Comparison of ENCODE assay signal across 8 mouse cellular contexts in genomic region chr7:30413596-30413995, GRCm38 (mm10). TPM values are rescaled to one million over a fixed set of nuclear protein-coding genes. Genes with fewer than 3 reads are reported as not detected.
DNase-seq lines count a peak whose midpoint lies in the region; ATAC-seq and TF ChIP-seq lines count a peak whose summit lies in the region.

Gene Tyrobp (plus strand): TSS chr7:30413760.

- TF ChIP-seq CTCF in thymus, adult 2 months (IDR thresholded peaks at IDR 0.05; ENCODE audit: borderline replicate concordance, control insufficient read depth, extremely low read depth, insufficient read depth, low read length, poor library complexity) = no peak
- no peak for TF ChIP-seq CTCF in lung, postnatal 0 days (IDR thresholded peaks at IDR 0.05)

- H3K36me3 ChIP-seq in thymus, adult 2 months (ENCODE audit: control insufficient read depth, insufficient read depth, low read length) = no peaks in the 10 kb centered on the region
- H3K36me3 ChIP-seq in forebrain, embryonic 13.5 days (ENCODE audit: poor library complexity, severe bottlenecking) = no peaks in the 10 kb centered on the region
- H3K36me3 ChIP-seq in intestine, embryonic 16.5 days (ENCODE audit: control insufficient read depth, insufficient read depth, low read length) = no peaks in the 10 kb centered on the region
- H3K36me3 ChIP-seq in lung, postnatal 0 days (ENCODE audit: insufficient read depth, low read length) = no peaks in the 10 kb centered on the region
- no peaks in the 10 kb centered on the region for H3K36me3 ChIP-seq in stomach, embryonic 15.5 days

- H3K9ac ChIP-seq in forebrain, embryonic 13.5 days = no peak within 1 kb of the TSS
- 0 out of 2 replicates have a peak within 1 kb of the TSS, but pooled peaks have one; percentile 21 for H3K9ac ChIP-seq in intestine, embryonic 16.5 days (ENCODE audit: low read depth, low read length)
- H3K9ac ChIP-seq in lung, postnatal 0 days (replicated peaks; ENCODE audit: low read depth) = no peak within 1 kb of the TSS
- no peak within 1 kb of the TSS for H3K9ac ChIP-seq in stomach, embryonic 15.5 days

- H3K27me3 ChIP-seq in thymus, adult 2 months (ENCODE audit: control insufficient read depth, insufficient read depth, low read length) = no peaks in the 10 kb centered on the region
- 0 out of 2 replicates have a peak, but pooled peaks cover 3% of the 10 kb centered on the region for H3K27me3 ChIP-seq in forebrain, embryonic 13.5 days
- H3K27me3 ChIP-seq in intestine, embryonic 16.5 days (replicated peaks; ENCODE audit: control insufficient read depth, insufficient read depth, low read length) = no peaks in the 10 kb centered on the region
- no peaks in the 10 kb centered on the region for H3K27me3 ChIP-seq in lung, postnatal 0 days (replicated peaks; ENCODE audit: insufficient read depth, low read length)
- H3K27me3 ChIP-seq in stomach, embryonic 15.5 days (replicated peaks) = no peaks in the 10 kb centered on the region

- H3K4me1 ChIP-seq in thymus, adult 2 months (replicated peaks; ENCODE audit: control insufficient read depth, insufficient read depth, low read length) = peaks cover 54% of the 10 kb centered on the region
- no peaks in the 10 kb centered on the region for H3K4me1 ChIP-seq in forebrain, embryonic 13.5 days
- no peaks in the 10 kb centered on the region for H3K4me1 ChIP-seq in intestine, embryonic 16.5 days (ENCODE audit: control insufficient read depth, insufficient read depth, low read length)
- H3K4me1 ChIP-seq in lung, postnatal 0 days (ENCODE audit: insufficient read depth, low read depth, low read length) = no peaks in the 10 kb centered on the region
- no peaks in the 10 kb centered on the region for H3K4me1 ChIP-seq in stomach, embryonic 15.5 days

- no peak for DNase-seq in thymus, adult 2 months
- DNase-seq in thymus, postnatal 14 days = no peak
- peak; percentile 29 for DNase-seq in lung, postnatal 0 days (ENCODE audit: low spot score)
- DNase-seq in ovary, postnatal 14 days (ENCODE audit: low spot score) = no peak
- DNase-seq in retina, embryonic 14.5 days (ENCODE audit: low spot score) = no peak

- no peak for TF ChIP-seq POLR2A in thymus, adult 2 months (IDR thresholded peaks at IDR 0.05; ENCODE audit: control insufficient read depth, extremely low read depth, insufficient read depth, low read length, poor library complexity)

- WGBS in thymus, adult 2 months = 60% methylated on average over 5 of the region's 5 CpGs
- WGBS in forebrain, embryonic 13.5 days = 80% methylated on average over 5 of the region's 5 CpGs
- WGBS in intestine, embryonic 16.5 days = 63% methylated on average over 5 of the region's 5 CpGs
- 49% methylated on average over 5 of the region's 5 CpGs for WGBS in lung, postnatal 0 days
- 60% methylated on average over 5 of the region's 5 CpGs for WGBS in stomach, embryonic 15.5 days

- no peak for ATAC-seq in forebrain, embryonic 13.5 days
- ATAC-seq in intestine, embryonic 16.5 days = no peak
- ATAC-seq in lung, postnatal 0 days = peak; percentile 49; the same call in 1 of the 2 replicates
- ATAC-seq in stomach, embryonic 15.5 days (ENCODE audit: insufficient read depth, low FRiP score, low read depth) = no peak

- H3K27ac ChIP-seq in thymus, adult 2 months (ENCODE audit: control insufficient read depth, insufficient read depth, low read length) = no peak within 1 kb of the TSS
- H3K27ac ChIP-seq in forebrain, embryonic 13.5 days = no peak within 1 kb of the TSS
- no peak within 1 kb of the TSS for H3K27ac ChIP-seq in intestine, embryonic 16.5 days (ENCODE audit: low read length)
- H3K27ac ChIP-seq in lung, postnatal 0 days (ENCODE audit: low read length) = peak within 1 kb of the TSS; percentile 22; the same call in 1 of the 2 replicates
- 0 out of 2 replicates have a peak within 1 kb of the TSS, but pooled peaks have one; percentile 31 for H3K27ac ChIP-seq in stomach, embryonic 15.5 days

- TF ChIP-seq EP300 in lung, postnatal 0 days (IDR thresholded peaks at IDR 0.05) = no peak

- no peaks in the 10 kb centered on the region for H3K9me3 ChIP-seq in forebrain, embryonic 13.5 days (replicated peaks)
- no peaks in the 10 kb centered on the region for H3K9me3 ChIP-seq in intestine, embryonic 16.5 days (ENCODE audit: control insufficient read depth, low read length)
- no peaks in the 10 kb centered on the region for H3K9me3 ChIP-seq in lung, postnatal 0 days (ENCODE audit: low read length)
- no peaks in the 10 kb centered on the region for H3K9me3 ChIP-seq in stomach, embryonic 15.5 days

- H3K4me3 ChIP-seq in thymus, adult 2 months (ENCODE audit: control insufficient read depth, insufficient read depth, low read length) = no peak within 1 kb of the TSS; the same call in 1 of the 2 replicates
- no peak within 1 kb of the TSS for H3K4me3 ChIP-seq in forebrain, embryonic 13.5 days
- no peak within 1 kb of the TSS for H3K4me3 ChIP-seq in intestine, embryonic 16.5 days (ENCODE audit: low read length)
- H3K4me3 ChIP-seq in lung, postnatal 0 days (ENCODE audit: low read depth, low read length) = no peak within 1 kb of the TSS
- H3K4me3 ChIP-seq in stomach, embryonic 15.5 days (replicated peaks) = 0 out of 2 replicates have a peak within 1 kb of the TSS, but pooled peaks have one; percentile 1

- H3K4me2 ChIP-seq in forebrain, embryonic 13.5 days = no peak within 1 kb of the TSS
- no peak within 1 kb of the TSS for H3K4me2 ChIP-seq in intestine, embryonic 16.5 days (ENCODE audit: low read depth, low read length)
- H3K4me2 ChIP-seq in lung, postnatal 0 days (replicated peaks; ENCODE audit: low read depth, low read length) = no peak within 1 kb of the TSS
- no peak within 1 kb of the TSS for H3K4me2 ChIP-seq in stomach, embryonic 15.5 days

RNA-seq across cellular contexts. Expression of gene Tyrobp, which starts in this region (rescaled TPM):
- 273 and 417 TPM in 2 replicates for polyA plus RNA-seq in thymus, adult 2 months (2012; rRNA removed)
- polyA plus RNA-seq in forebrain, embryonic 13.5 days (2015; fragmentation: Nextera tagmentation; extraction: Ambion mirVana) = 12.1 and 15.6 TPM in 2 replicates
- 55.2 and 59.9 TPM in 2 replicates for polyA plus RNA-seq in intestine, embryonic 16.5 days (2015; fragmentation: Nextera tagmentation; extraction: Ambion mirVana)
- 209 and 244 TPM in 2 replicates for polyA plus RNA-seq in lung, postnatal 0 days (2015; fragmentation: Nextera tagmentation; extraction: Ambion mirVana)
- polyA plus RNA-seq in stomach, embryonic 15.5 days (2015; fragmentation: Nextera tagmentation; extraction: Ambion mirVana) = 71.6 and 84.5 TPM in 2 replicates

Comparison
In these comparisons a context has a peak if more than half of its experiments do, and no peak if none do; other contexts are left out.
1. H3K27ac ChIP-seq: peak in lung, postnatal 0 days (single experiment) and stomach, embryonic 15.5 days (single experiment); none in thymus, adult 2 months (single experiment), forebrain, embryonic 13.5 days (single experiment) and intestine, embryonic 16.5 days (single experiment).